Mouse (Mus musculus): ENCODE results near the gene Sac3d1.

DNA sequence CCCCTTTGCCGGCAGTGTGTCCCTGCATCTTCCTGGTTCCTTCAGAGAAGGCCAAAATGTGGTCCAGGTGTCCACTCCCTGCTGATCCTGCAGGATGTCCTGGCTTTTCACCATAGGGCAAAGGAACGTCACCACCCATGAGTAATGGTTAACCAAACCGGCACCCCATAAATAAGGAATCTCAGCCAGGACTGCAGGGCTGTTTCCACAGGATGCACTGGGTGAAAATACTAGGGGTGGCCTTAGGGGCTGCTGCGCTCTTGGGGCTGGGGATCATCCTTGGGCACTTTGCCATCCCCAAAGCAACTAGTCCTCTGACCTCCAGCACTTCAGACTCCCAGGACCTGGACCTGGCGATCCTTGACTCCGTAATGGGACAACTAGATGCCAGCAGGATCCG is 12.9 kb downstream of the Sac3d1 start, which contains the start of gene Naaladl1:
- no peak for TF ChIP-seq MYOG (IDR thresholded peaks at IDR 0.05; ENCODE audit: control insufficient read depth, extremely low read depth, insufficient read length)
- TF ChIP-seq USF1 (IDR thresholded peaks at IDR 0.05; ENCODE audit: low read depth) = no peak
- no peak for TF ChIP-seq CTCF (IDR thresholded peaks at IDR 0.05; ENCODE audit: control insufficient read depth, insufficient read depth, insufficient read length)
- no peak for TF ChIP-seq CEBPB (IDR thresholded peaks at IDR 0.05; ENCODE audit: low read depth)
- TF ChIP-seq MYOD1 (IDR thresholded peaks at IDR 0.05; ENCODE audit: control insufficient read depth, insufficient read length, low read depth) = no peak

Data from C2C12 (cell line).